14 mouse cellular contexts compared by ENCODE assay signal in the genomic region with DNA sequence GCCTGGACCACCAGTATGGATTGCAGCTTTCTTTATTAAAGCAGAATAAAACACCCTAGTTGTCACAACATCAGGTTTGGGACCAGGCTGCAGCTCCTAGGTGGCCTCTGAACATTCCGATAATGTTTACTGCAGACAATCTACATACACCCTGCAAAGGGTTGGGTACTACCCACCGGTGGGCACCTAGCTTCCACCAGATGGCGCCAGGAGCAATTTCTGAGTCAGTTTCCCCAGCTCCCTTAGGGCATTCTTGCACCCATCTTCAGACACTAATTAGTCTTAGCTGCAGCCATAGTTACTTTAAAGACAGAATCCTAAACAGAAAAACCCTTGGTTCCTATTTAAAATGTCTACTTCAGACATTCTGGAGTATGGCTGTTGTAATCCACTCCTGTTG. TPM values are rescaled to one million over a fixed set of nuclear protein-coding genes. Genes with fewer than 3 reads are reported as not detected.
A peak's percentile ranks its signal among the peaks of the same experiment; 100 is the strongest.
DNase-seq lines count a peak whose midpoint lies in the region; ATAC-seq and TF ChIP-seq lines count a peak whose summit lies in the region.
"Had no signal": no experiment of that assay in that cellular context is flagged by ENCODE, and none has a peak within 500 bp of the region (broad histone marks: within the 10 kb centered on the region; RNA-seq: fewer than 3 reads in every experiment).

No protein-coding gene starts in this region.

- no peak overlapping the region for H3K9ac ChIP-seq in forebrain, embryonic 16.5 days (replicated peaks; ENCODE audit: low read depth, low read length)
- H3K9ac ChIP-seq: hindbrain, embryonic 14.5 days; neural tube, embryonic 13.5 days had no signal

- no peaks in the 10 kb centered on the region for H3K9me3 ChIP-seq in forebrain, embryonic 16.5 days (ENCODE audit: control insufficient read depth, low read length)
- H3K9me3 ChIP-seq: neural tube, embryonic 13.5 days had no signal

- no peak overlapping the region for H3K27ac ChIP-seq in layer of hippocampus, adult 2 months
- H3K27ac ChIP-seq in forebrain, embryonic 16.5 days (ENCODE audit: low read length), result no peak overlapping the region
- H3K27ac ChIP-seq: hindbrain, embryonic 14.5 days; neural tube, embryonic 13.5 days had no signal

- peak; percentile 73 for TF ChIP-seq CTCF in layer of hippocampus, adult 2 months (conservative IDR thresholded peaks at IDR 0.05)

- DNase-seq in cerebellum, postnatal 10 days, result peak; percentile 4 to 6
- DNase-seq in cerebellum, postnatal 14 days, result no peak
- no peak for DNase-seq in layer of hippocampus, adult 2 months (ENCODE audit: low spot score in 2 of 2)
- DNase-seq in layer of hippocampus, adult 11-12 months (ENCODE audit: low spot score), result no peak
- peak; percentile 25 for DNase-seq in 3T3-L1 (ENCODE audit: low read depth, low spot score)
- peak; percentile 24 for DNase-seq in adrenal gland, postnatal 14 days
- no peak for DNase-seq in ovary, postnatal 14 days (ENCODE audit: low spot score)
- DNase-seq: gastrocnemius, postnatal 36 days had no signal

- no peak overlapping the region for H3K4me2 ChIP-seq in forebrain, embryonic 16.5 days (ENCODE audit: low read length)
- H3K4me2 ChIP-seq: hindbrain, embryonic 14.5 days; neural tube, embryonic 13.5 days had no signal

- H3K4me1 ChIP-seq in forebrain, embryonic 16.5 days (replicated peaks; ENCODE audit: control insufficient read depth, insufficient read depth, low read length), result no peaks in the 10 kb centered on the region
- H3K4me1 ChIP-seq: neural tube, embryonic 13.5 days had no signal

- ATAC-seq in forebrain, embryonic 16.5 days, result no peak

- no peaks in the 10 kb centered on the region for H3K36me3 ChIP-seq in forebrain, embryonic 16.5 days (ENCODE audit: control insufficient read depth, insufficient read depth)
- H3K36me3 ChIP-seq: neural tube, embryonic 13.5 days had no signal

- H3K4me3 ChIP-seq in layer of hippocampus, adult 2 months, result no peak overlapping the region
- no peak overlapping the region for H3K4me3 ChIP-seq in forebrain, embryonic 16.5 days (replicated peaks; ENCODE audit: low read length)
- H3K4me3 ChIP-seq: neural tube, embryonic 13.5 days had no signal

- no peaks in the 10 kb centered on the region for H3K27me3 ChIP-seq in forebrain, embryonic 16.5 days (replicated peaks; ENCODE audit: control insufficient read depth, insufficient read depth, low read length)
- H3K27me3 ChIP-seq: neural tube, embryonic 13.5 days had no signal

- 39% methylated on average over 3 of the region's 3 CpGs for WGBS in forebrain, embryonic 16.5 days

RNA-seq across cellular contexts. Expression of a gene that starts 4.8 kb away (rescaled TPM):
- not detected for total RNA-seq in layer of hippocampus, adult 2 months (2021)
- total RNA-seq in adrenal gland, postnatal 14 days (2021), result not detected in 2 replicates
- not detected in 2 replicates for polyA plus RNA-seq in forebrain, embryonic 16.5 days (2015; fragmentation: Nextera tagmentation; extraction: Ambion mirVana)
- total RNA-seq: gastrocnemius, postnatal 36 days; left cerebral cortex, postnatal 14 days; megakaryocyte, adult 5-6 weeks had no signal
- polyA plus RNA-seq: embryonic facial prominence, embryonic 11.5 days; hindbrain, embryonic 14.5 days; neural tube, embryonic 13.5 days had no signal

RNA-seq across cellular contexts. Expression of a gene that starts 37.0 kb away (rescaled TPM):
- total RNA-seq in layer of hippocampus, adult 2 months (2021), result 10 to 100 TPM; 10.9 to 14.6 TPM
- total RNA-seq in adrenal gland, postnatal 14 days (2021), result 1.5 and 2.7 TPM in 2 replicates
- polyA plus RNA-seq in forebrain, embryonic 16.5 days (2015; fragmentation: Nextera tagmentation; extraction: Ambion mirVana), result 3.6 and 4.9 TPM in 2 replicates
- total RNA-seq: megakaryocyte, adult 5-6 weeks had no signal

RNA-seq across cellular contexts. Expression of a gene that starts 54.4 kb away (rescaled TPM):
- 1 to 10 TPM; 8.2 to 9.4 TPM for total RNA-seq in layer of hippocampus, adult 2 months (2021)
- total RNA-seq in adrenal gland, postnatal 14 days (2021), result 3.4 and 4.7 TPM in 2 replicates
- 15.1 and 17.0 TPM in 2 replicates for polyA plus RNA-seq in forebrain, embryonic 16.5 days (2015; fragmentation: Nextera tagmentation; extraction: Ambion mirVana)

Comparison
In these comparisons a context has a peak if more than half of its experiments do, and no peak if none do; other contexts are left out.
1. DNase-seq: peak in cerebellum, postnatal 10 days (2 of 2), 3T3-L1 (single experiment) and adrenal gland, postnatal 14 days (single experiment); none in cerebellum, postnatal 14 days (0 of 2), layer of hippocampus, adult 2 months (0 of 2), layer of hippocampus, adult 11-12 months (single experiment) and ovary, postnatal 14 days (single experiment).